ENCODE assay signal across 10 mouse cellular contexts in the genomic region with DNA sequence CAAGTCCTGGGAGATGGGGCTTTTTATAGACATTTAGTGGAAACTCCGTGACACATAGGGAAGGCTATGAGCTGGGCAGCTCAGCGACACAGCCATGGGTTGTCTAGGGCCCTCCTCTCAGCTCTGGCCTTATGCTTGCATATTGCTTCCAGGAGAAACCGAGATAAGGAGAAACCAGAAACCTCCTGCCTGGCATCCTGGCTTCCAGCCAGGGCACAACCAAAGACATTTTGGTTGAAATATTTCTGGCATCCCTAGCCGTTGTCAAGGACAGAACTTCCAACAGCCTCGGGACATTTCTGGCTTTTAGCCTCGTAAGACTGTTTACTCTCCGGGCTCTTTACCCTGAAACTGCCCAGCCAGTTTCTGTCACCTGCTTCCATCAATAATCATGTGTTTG.
A peak's percentile ranks its signal among the peaks of the same experiment; 100 is the strongest.
DNase-seq lines count a peak whose midpoint lies in the region; ATAC-seq and TF ChIP-seq lines count a peak whose summit lies in the region.
"Had no signal": no experiment of that assay in that cellular context is flagged by ENCODE, and none has a peak within 500 bp of the region (broad histone marks: within the 10 kb centered on the region; RNA-seq: fewer than 3 reads in every experiment).

No protein-coding gene starts in this region.

- H3K79me2 ChIP-seq in liver, adult 2 months (ENCODE audit: control insufficient read depth, insufficient read depth, low read length): no peaks in the 10 kb centered on the region

- intact Hi-C loops in gastrocnemius, postnatal 14 days (cut with DNase I; ENCODE audit: low total_unique reads): no loop called here

- TF ChIP-seq POLR2A in liver, adult 2 months (IDR thresholded peaks at IDR 0.05; ENCODE audit: extremely low read depth, insufficient read depth, low read length): no peak
- no peak for TF ChIP-seq POLR2A in kidney, adult 2 months (IDR thresholded peaks at IDR 0.05; ENCODE audit: low read depth, low read length)

- DNase-seq in liver, adult 2 months (ENCODE audit: extremely low read depth, low read depth, low spot score): peak; percentile 65
- DNase-seq in kidney, adult 2 months: peak; percentile 72
- DNase-seq in yolk sac, embryonic 10.5 days (ENCODE audit: low spot score): no peak
- no peak for DNase-seq in spleen, postnatal 10 days (ENCODE audit: low spot score in 2 of 2)
- DNase-seq in gastrocnemius, postnatal 14 days: no peak

- H3K27ac ChIP-seq in liver, adult 2 months (replicated peaks; ENCODE audit: insufficient read depth, low read depth, low read length): no peak overlapping the region
- H3K27ac ChIP-seq in liver, embryonic 12.5 days: no peak overlapping the region
- peak overlapping the region; percentile 74 for H3K27ac ChIP-seq in kidney, adult 2 months (ENCODE audit: insufficient read depth, low read depth, low read length)
- H3K27ac ChIP-seq: neural tube, embryonic 12.5 days had no signal

- H3K4me1 ChIP-seq in liver, adult 2 months (ENCODE audit: control insufficient read depth, insufficient read depth, low read length): peaks cover 3% of the 10 kb centered on the region; the same call in 1 of the 2 replicates
- no peaks in the 10 kb centered on the region; the same call in 1 of the 2 replicates for H3K4me1 ChIP-seq in liver, embryonic 12.5 days
- peaks cover 19% of the 10 kb centered on the region for H3K4me1 ChIP-seq in kidney, adult 2 months (ENCODE audit: control insufficient read depth, insufficient read depth, low read length)

- H3K27me3 ChIP-seq in liver, adult 2 months (ENCODE audit: control insufficient read depth, insufficient read depth, low read length): no peaks in the 10 kb centered on the region
- no peaks in the 10 kb centered on the region; the same call in 1 of the 2 replicates for H3K27me3 ChIP-seq in liver, embryonic 12.5 days (replicated peaks)
- H3K27me3 ChIP-seq in kidney, adult 2 months (replicated peaks; ENCODE audit: control insufficient read depth, insufficient read depth, low read length): no peaks in the 10 kb centered on the region
- H3K27me3 ChIP-seq: CH12.LX; neural tube, embryonic 12.5 days had no signal

- ATAC-seq in liver, embryonic 12.5 days: no peak
- ATAC-seq in common myeloid progenitor, adult 5-6 weeks (replicated peaks; ENCODE audit: low read depth, poor library complexity, severe bottlenecking): peak; percentile 54; the same call in 1 of the 2 replicates
- ATAC-seq in megakaryocyte-erythroid progenitor cell, adult 5-6 weeks (replicated peaks; ENCODE audit: low FRiP score, low TSS enrichment, poor library complexity, severe bottlenecking): peak; percentile 59

- no peak overlapping the region for H3K4me3 ChIP-seq in liver, adult 2 months (ENCODE audit: insufficient read depth, low read depth, low read length)
- H3K4me3 ChIP-seq in liver, embryonic 12.5 days: no peak overlapping the region
- no peak overlapping the region for H3K4me3 ChIP-seq in kidney, adult 2 months (ENCODE audit: insufficient read depth, low read depth, low read length)
- H3K4me3 ChIP-seq: neural tube, embryonic 12.5 days had no signal

- WGBS in liver, adult 2 months: 48% methylated on average over 7 of the region's 7 CpGs
- WGBS in liver, embryonic 12.5 days (ENCODE audit: insufficient replicate concordance): 64% methylated on average over 7 of the region's 7 CpGs
- 34% methylated on average over 7 of the region's 7 CpGs for WGBS in kidney, adult 2 months

- TF ChIP-seq CTCF in liver, adult 2 months (IDR thresholded peaks at IDR 0.05; ENCODE audit: low read depth, low read length): no peak
- TF ChIP-seq CTCF in kidney, adult 2 months (conservative IDR thresholded peaks at IDR 0.05; ENCODE audit: insufficient read depth, insufficient read length, low read depth, low read length): no peak

- H3K9me3 ChIP-seq in liver, embryonic 12.5 days (replicated peaks): no peaks in the 10 kb centered on the region
- H3K9me3 ChIP-seq: neural tube, embryonic 12.5 days had no signal

- H3K36me3 ChIP-seq in liver, adult 2 months (ENCODE audit: control insufficient read depth, insufficient read depth, low read length): no peaks in the 10 kb centered on the region
- H3K36me3 ChIP-seq in liver, embryonic 12.5 days: no peaks in the 10 kb centered on the region
- no peaks in the 10 kb centered on the region for H3K36me3 ChIP-seq in kidney, adult 2 months (ENCODE audit: control insufficient read depth, insufficient read depth, low read length)
- H3K36me3 ChIP-seq: neural tube, embryonic 12.5 days had no signal

- H3K9ac ChIP-seq in liver, adult 2 months (ENCODE audit: low read depth, low read length): no peak overlapping the region
- no peak overlapping the region for H3K9ac ChIP-seq in liver, embryonic 12.5 days
- H3K9ac ChIP-seq: neural tube, embryonic 12.5 days had no signal

- H3K4me2 ChIP-seq in liver, embryonic 12.5 days: no peak overlapping the region
- H3K4me2 ChIP-seq: neural tube, embryonic 12.5 days had no signal

Comparison
In these comparisons a context has a peak if more than half of its experiments do, and no peak if none do; other contexts are left out.
1. DNase-seq: peak in liver, adult 2 months (single experiment) and kidney, adult 2 months (single experiment); none in yolk sac, embryonic 10.5 days (single experiment), spleen, postnatal 10 days (0 of 2) and gastrocnemius, postnatal 14 days (single experiment).